8 mouse cellular contexts compared by ENCODE assay signal in the genomic region with DNA sequence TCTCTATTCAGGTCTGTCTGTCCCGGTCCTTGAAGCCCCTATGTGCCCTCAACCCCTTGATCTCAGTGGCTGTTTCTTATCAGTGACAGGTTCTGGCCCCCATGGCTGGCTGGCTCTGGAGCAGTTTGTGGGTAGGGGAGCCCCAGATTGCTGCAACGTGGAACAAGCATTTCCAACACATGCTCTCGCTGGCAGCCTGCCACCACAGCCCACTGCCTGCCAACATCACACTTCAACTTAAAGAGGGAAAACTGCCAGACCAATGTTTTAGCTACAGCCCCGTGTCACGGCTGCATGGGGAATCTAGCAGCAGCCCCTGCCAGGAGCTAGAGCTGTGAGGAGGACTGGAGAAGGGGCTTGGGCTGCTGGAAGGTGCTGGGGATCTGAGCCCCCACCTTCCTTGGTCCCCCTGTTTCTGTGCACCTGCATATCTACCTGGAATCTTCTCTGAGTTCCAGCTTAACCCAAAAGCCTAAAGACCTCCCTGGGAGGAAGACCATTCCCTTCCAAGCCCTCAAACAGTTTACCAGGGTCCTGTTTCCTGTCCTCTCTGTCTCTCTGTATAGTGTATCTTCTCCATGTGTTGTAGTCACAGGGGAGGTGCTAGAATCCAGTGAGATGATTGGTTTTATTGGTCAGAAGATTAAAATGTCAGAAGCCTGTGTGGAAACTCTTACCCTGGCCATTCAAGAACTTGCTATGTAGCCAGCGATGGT. TPM values are rescaled to one million over a fixed set of nuclear protein-coding genes. Genes with fewer than 3 reads are reported as not detected.
DNase-seq lines count a peak whose midpoint lies in the region; ATAC-seq lines count a peak whose summit lies in the region.
"Had no signal": no experiment of that assay in that cellular context is flagged by ENCODE, and none has a peak within 500 bp of the region (broad histone marks: within the 10 kb centered on the region; RNA-seq: fewer than 3 reads in every experiment).

No protein-coding gene starts in this region.

- 51% methylated on average over 6 of the region's 6 CpGs for WGBS in neural tube, embryonic 13.5 days
- WGBS in forebrain, embryonic 12.5 days: 58% methylated on average over 6 of the region's 6 CpGs

- no peaks in the 10 kb centered on the region for H3K27me3 ChIP-seq in neural tube, embryonic 13.5 days
- no peaks in the 10 kb centered on the region for H3K27me3 ChIP-seq in forebrain, embryonic 12.5 days

- no peak overlapping the region for H3K4me3 ChIP-seq in neural tube, embryonic 13.5 days
- H3K4me3 ChIP-seq in forebrain, embryonic 12.5 days (replicated peaks): no peak overlapping the region

- no peak overlapping the region for H3K4me2 ChIP-seq in neural tube, embryonic 13.5 days
- H3K4me2 ChIP-seq in forebrain, embryonic 12.5 days: no peak overlapping the region

- no peak for DNase-seq in neural tube, embryonic 10.5 days (ENCODE audit: extremely low spot score, low spot score)
- DNase-seq in layer of hippocampus, postnatal 10 days (ENCODE audit: low spot score in 2 of 2): peak; percentile 74 to 81
- DNase-seq in urinary bladder, postnatal 25 days (ENCODE audit: low spot score): no peak
- DNase-seq in spleen, postnatal 10 days (ENCODE audit: low spot score in 2 of 2): no peak

- no peaks in the 10 kb centered on the region for H3K9me3 ChIP-seq in neural tube, embryonic 13.5 days
- no peaks in the 10 kb centered on the region for H3K9me3 ChIP-seq in forebrain, embryonic 12.5 days

- H3K27ac ChIP-seq in neural tube, embryonic 13.5 days (replicated peaks): peak overlapping the region; percentile 29; the same call in 1 of the 2 replicates
- no peak overlapping the region for H3K27ac ChIP-seq in forebrain, embryonic 12.5 days
- H3K27ac ChIP-seq: liver, embryonic 14.5 days had no signal

- H3K36me3 ChIP-seq in neural tube, embryonic 13.5 days: no peaks in the 10 kb centered on the region
- no peaks in the 10 kb centered on the region for H3K36me3 ChIP-seq in forebrain, embryonic 12.5 days (replicated peaks)

- H3K4me1 ChIP-seq in neural tube, embryonic 13.5 days (replicated peaks): peaks cover 19% of the 10 kb centered on the region
- H3K4me1 ChIP-seq in forebrain, embryonic 12.5 days: peaks cover 9% of the 10 kb centered on the region; the same call in 1 of the 2 replicates

- H3K9ac ChIP-seq in neural tube, embryonic 13.5 days: no peak overlapping the region
- H3K9ac ChIP-seq in forebrain, embryonic 12.5 days: no peak overlapping the region; the same call in 1 of the 2 replicates
- H3K9ac ChIP-seq: liver, embryonic 14.5 days had no signal

- peak; percentile 68 for ATAC-seq in neural tube, embryonic 13.5 days (ENCODE audit: low read depth)
- ATAC-seq in forebrain, embryonic 12.5 days (ENCODE audit: low FRiP score): peak; percentile 69; the same call in 1 of the 2 replicates
- peak; percentile 21 for ATAC-seq in megakaryocyte-erythroid progenitor cell, adult 5-6 weeks (replicated peaks; ENCODE audit: low FRiP score, low TSS enrichment, poor library complexity, severe bottlenecking)

RNA-seq across cellular contexts. Expression of gene Nek6, which starts 50.5 kb away (rescaled TPM):
- polyA plus RNA-seq in neural tube, embryonic 13.5 days (2015; fragmentation: Nextera tagmentation; extraction: Ambion mirVana): 58.8 and 60.5 TPM in 2 replicates
- polyA plus RNA-seq in forebrain, embryonic 12.5 days (2016; fragmentation: Nextera tagmentation; extraction: Ambion mirVana): 125 and 132 TPM in 2 replicates
- total RNA-seq in layer of hippocampus, postnatal 10 days (2021): 10 to 100 TPM; 43.8 to 49.7 TPM
- not detected in 2 replicates for total RNA-seq in megakaryocyte-erythroid progenitor cell, adult 5-6 weeks (2014; fragmentation: Nextera tagmentation)
- total RNA-seq in megakaryocyte-erythroid progenitor cell, adult 5-6 weeks (2017): 0.05 and 0.65 TPM in 2 replicates

Comparison
In these comparisons a context has a peak if more than half of its experiments do, and no peak if none do; other contexts are left out.
1. DNase-seq: peak in layer of hippocampus, postnatal 10 days (2 of 2); none in neural tube, embryonic 10.5 days (single experiment), urinary bladder, postnatal 25 days (single experiment) and spleen, postnatal 10 days (0 of 2).
2. RNA of gene Nek6, which starts 50.5 kb away (total RNA-seq): 43.8 to 49.7 TPM in layer of hippocampus, postnatal 10 days; 0.05 to 0.65 TPM in megakaryocyte-erythroid progenitor cell, adult 5-6 weeks; every median in the first group is over 10 times any median in the second.
3. Peak in every context shown above with its lines, with median percentiles within 50 percentile points of each other: ATAC-seq.